Mouse (Mus musculus) brain, embryonic 14.5 days (tissue): Measurements from ENCODE around the gene Aars2.

Experiments
- CTCF ChIP-seq: fragments of 200-500 bp; IDR thresholded peaks from 2 replicates; pipeline ENCODE4 v1.5.1; 2012; ENCODE audit warnings: inconsistent platforms, mild to moderate bottlenecking, moderate library complexity, borderline replicate concordance; ENCODE audit not compliant: insufficient read depth, insufficient read length; ENCODE audit errors: extremely low read depth
- POLR2A ChIP-seq: fragments of 200-500 bp; IDR thresholded peaks from 2 replicates; pipeline ENCODE4 v1.6.1; 2012; ENCODE audit warnings: mild to moderate bottlenecking, inconsistent platforms, borderline replicate concordance; ENCODE audit not compliant: poor library complexity, insufficient read depth, insufficient read length, severe bottlenecking; ENCODE audit errors: extremely low read depth

DNA sequence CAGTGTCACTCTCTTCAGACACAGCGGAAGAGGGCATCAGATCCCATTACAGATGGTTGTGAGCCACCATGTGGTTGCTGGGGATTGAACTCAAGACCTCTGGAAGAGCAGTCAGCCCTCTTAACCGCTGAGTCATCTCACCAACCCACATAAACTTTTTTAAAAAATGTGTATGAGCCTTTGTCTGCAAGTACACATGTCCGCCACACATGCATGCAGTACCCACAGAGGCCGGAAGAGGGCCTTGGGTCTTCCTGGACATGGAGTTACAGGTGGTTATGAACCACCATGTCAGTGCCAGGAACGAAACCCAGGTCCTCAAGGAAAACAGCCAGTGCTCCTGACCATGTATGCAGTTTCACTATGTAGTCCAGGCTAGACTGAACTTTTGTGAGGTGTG is 49.2 kb upstream of the Aars2 start:
- TF ChIP-seq POLR2A (no peak), CTCF (no peak)
